Comparison of ENCODE assay signal across 18 mouse cellular contexts in genomic region chr13:8680470-8681129, GRCm38 (mm10).
DNase-seq lines count a peak whose midpoint lies in the region; ATAC-seq lines count a peak whose summit lies in the region.
"Had no signal": no experiment of that assay in that cellular context is flagged by ENCODE, and none has a peak within 500 bp of the region (broad histone marks: within the 10 kb centered on the region; RNA-seq: fewer than 3 reads in every experiment).

No protein-coding gene starts in this region.

- no peak overlapping the region for H3K4me2 ChIP-seq in neural tube, embryonic 13.5 days
- peak overlapping the region; percentile 34 for H3K4me2 ChIP-seq in hindbrain, embryonic 13.5 days
- H3K4me2 ChIP-seq in midbrain, embryonic 13.5 days (replicated peaks): peak overlapping the region; percentile 25; the same call in 1 of the 2 replicates
- H3K4me2 ChIP-seq: intestine, embryonic 15.5 days; liver, embryonic 11.5 days; stomach, embryonic 15.5 days had no signal

- H3K4me1 ChIP-seq in neural tube, embryonic 13.5 days (replicated peaks): peaks cover 10% of the 10 kb centered on the region
- peaks cover 11% of the 10 kb centered on the region for H3K4me1 ChIP-seq in hindbrain, embryonic 13.5 days (replicated peaks)
- peaks cover 15% of the 10 kb centered on the region for H3K4me1 ChIP-seq in midbrain, embryonic 13.5 days (replicated peaks)
- H3K4me1 ChIP-seq: intestine, embryonic 15.5 days; stomach, embryonic 15.5 days had no signal

- no peaks in the 10 kb centered on the region for H3K9me3 ChIP-seq in neural tube, embryonic 13.5 days
- no peaks in the 10 kb centered on the region for H3K9me3 ChIP-seq in hindbrain, embryonic 13.5 days
- no peaks in the 10 kb centered on the region for H3K9me3 ChIP-seq in midbrain, embryonic 13.5 days
- H3K9me3 ChIP-seq: intestine, embryonic 15.5 days; stomach, embryonic 15.5 days had no signal

- H3K27ac ChIP-seq in neural tube, embryonic 13.5 days (replicated peaks): peak overlapping the region; percentile 23; the same call in 1 of the 2 replicates
- peak overlapping the region; percentile 62 for H3K27ac ChIP-seq in hindbrain, embryonic 13.5 days
- H3K27ac ChIP-seq in midbrain, embryonic 13.5 days: peak overlapping the region; percentile 52
- H3K27ac ChIP-seq: gastrocnemius, adult 2 months; heart, adult 2 months; intestine, embryonic 15.5 days; stomach, embryonic 15.5 days had no signal

- ATAC-seq in neural tube, embryonic 13.5 days (ENCODE audit: low read depth): no peak
- peak; percentile 45; the same call in 1 of the 2 replicates for ATAC-seq in hindbrain, embryonic 13.5 days (ENCODE audit: low FRiP score)
- peak; percentile 86 for ATAC-seq in midbrain, embryonic 13.5 days
- ATAC-seq: intestine, embryonic 15.5 days had no signal

- no peaks in the 10 kb centered on the region for H3K36me3 ChIP-seq in neural tube, embryonic 13.5 days
- H3K36me3 ChIP-seq in hindbrain, embryonic 13.5 days: no peaks in the 10 kb centered on the region
- H3K36me3 ChIP-seq in midbrain, embryonic 13.5 days: no peaks in the 10 kb centered on the region
- H3K36me3 ChIP-seq: intestine, embryonic 15.5 days; stomach, embryonic 15.5 days had no signal

- H3K27me3 ChIP-seq in neural tube, embryonic 13.5 days: no peaks in the 10 kb centered on the region
- H3K27me3 ChIP-seq in hindbrain, embryonic 13.5 days: no peaks in the 10 kb centered on the region
- no peaks in the 10 kb centered on the region for H3K27me3 ChIP-seq in midbrain, embryonic 13.5 days
- H3K27me3 ChIP-seq: intestine, embryonic 15.5 days; stomach, embryonic 15.5 days had no signal

- no peak overlapping the region for H3K4me3 ChIP-seq in neural tube, embryonic 13.5 days
- H3K4me3 ChIP-seq in hindbrain, embryonic 13.5 days: no peak overlapping the region
- no peak overlapping the region for H3K4me3 ChIP-seq in midbrain, embryonic 13.5 days (replicated peaks)
- H3K4me3 ChIP-seq: erythroblast, embryonic 14.5 days; gastrocnemius, adult 2 months; heart, adult 2 months; intestine, embryonic 15.5 days; stomach, embryonic 15.5 days had no signal

- 35% methylated on average over 9 of the region's 9 CpGs for WGBS in neural tube, embryonic 13.5 days
- WGBS in hindbrain, embryonic 13.5 days: 18% methylated on average over 9 of the region's 9 CpGs
- WGBS in midbrain, embryonic 13.5 days: 16% methylated on average over 9 of the region's 9 CpGs

- DNase-seq in neural tube, embryonic 10.5 days (ENCODE audit: extremely low spot score, low spot score): no peak
- no peak for DNase-seq in kidney, adult 8-10 months
- DNase-seq in adrenal gland, adult (ENCODE audit: inconsistent age in 2 of 2, low spot score in 1 of 2): no peak
- no peak for DNase-seq in kidney, adult 18-20 months
- DNase-seq: cerebellum, adult 2 months; gastrocnemius, adult 2 months; heart, adult 2 months; heart, postnatal 10 days; kidney, postnatal 10 days; lung, postnatal 10 days; thymus, postnatal 4 days had no signal

- H3K9ac ChIP-seq in neural tube, embryonic 13.5 days: no peak overlapping the region
- no peak overlapping the region for H3K9ac ChIP-seq in hindbrain, embryonic 13.5 days
- H3K9ac ChIP-seq in midbrain, embryonic 13.5 days (replicated peaks): no peak overlapping the region
- H3K9ac ChIP-seq: intestine, embryonic 15.5 days; stomach, embryonic 15.5 days had no signal
